Mouse (Mus musculus): Measurements from ENCODE around the gene Tspan33. TPM values are rescaled to one million over a fixed set of nuclear protein-coding genes. Genes with fewer than 3 reads are reported as not detected.
"Not testable (repeated sequence)": the region's sequence is repeated elsewhere in the genome, so short reads cannot be mapped to it uniquely, and the experiment has no call there.

The Tspan33 gene
- total RNA-seq (2014; fragmentation: Nextera tagmentation) (88.1 and 106 TPM in 2 replicates), total RNA-seq (2017) (36.2 and 60.3 TPM in 2 replicates)

DNA sequence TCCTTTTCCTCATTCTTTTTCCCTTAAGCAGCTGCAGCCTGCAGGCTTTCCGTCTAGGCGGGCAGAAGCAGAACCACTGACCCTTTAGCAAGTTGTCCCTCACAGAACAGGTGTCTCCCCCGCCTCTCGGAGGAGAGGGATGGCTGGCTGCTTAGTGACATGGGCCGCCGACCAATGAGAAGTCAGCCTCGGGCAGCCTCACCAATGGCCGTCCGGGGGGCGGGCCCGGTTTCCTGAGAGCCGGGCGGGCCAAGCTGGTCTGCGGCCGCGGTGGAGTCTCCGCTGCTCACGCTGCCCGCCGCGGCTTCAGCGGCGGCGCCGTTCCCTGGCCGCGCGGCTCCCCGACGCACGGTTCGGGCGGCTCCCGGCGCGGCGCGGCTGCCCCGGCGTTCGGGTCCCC, at the start of gene Tspan33:
Gene Tspan33, plus strand, starts transcription at position 270 of the 400 bp plus-strand sequence.
- ATAC-seq (replicated peaks; ENCODE audit: low FRiP score, low TSS enrichment, poor library complexity, severe bottlenecking) = peak; percentile 87

DNA sequence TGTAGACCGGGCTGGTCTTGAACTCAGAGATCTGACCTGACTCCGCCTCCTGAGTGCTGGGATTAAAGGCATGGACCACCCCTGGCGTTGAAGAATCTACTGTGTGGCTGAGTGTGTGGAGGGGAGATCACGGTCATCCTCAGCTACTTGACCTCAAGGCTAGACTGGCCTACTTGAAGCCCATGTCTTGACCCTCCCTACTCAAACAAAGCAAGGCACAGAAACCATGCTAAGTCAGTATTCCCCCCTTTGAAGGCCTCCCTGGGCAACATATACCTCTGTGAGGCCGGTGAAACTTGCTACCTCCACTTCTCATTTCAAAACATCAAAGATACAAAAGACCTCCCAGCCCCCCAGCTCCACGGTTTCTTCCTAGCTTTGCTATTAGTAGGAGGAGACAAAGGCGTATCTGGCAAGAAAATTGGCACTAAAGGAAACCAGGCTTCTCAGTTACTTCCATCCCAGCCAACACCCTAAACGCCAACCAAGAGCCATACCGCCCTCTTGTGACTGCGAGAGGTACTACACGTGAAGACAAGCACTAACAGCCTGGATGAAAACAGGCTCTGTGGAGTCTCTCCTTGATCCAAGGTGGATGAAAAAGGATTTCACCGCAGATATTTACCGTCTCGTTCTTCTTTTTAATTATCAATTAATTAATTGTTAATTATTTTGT, 44.4 kb upstream of the Tspan33 start:
- ATAC-seq (replicated peaks; ENCODE audit: low FRiP score, low TSS enrichment, poor library complexity, severe bottlenecking) = peak; percentile 88

DNA sequence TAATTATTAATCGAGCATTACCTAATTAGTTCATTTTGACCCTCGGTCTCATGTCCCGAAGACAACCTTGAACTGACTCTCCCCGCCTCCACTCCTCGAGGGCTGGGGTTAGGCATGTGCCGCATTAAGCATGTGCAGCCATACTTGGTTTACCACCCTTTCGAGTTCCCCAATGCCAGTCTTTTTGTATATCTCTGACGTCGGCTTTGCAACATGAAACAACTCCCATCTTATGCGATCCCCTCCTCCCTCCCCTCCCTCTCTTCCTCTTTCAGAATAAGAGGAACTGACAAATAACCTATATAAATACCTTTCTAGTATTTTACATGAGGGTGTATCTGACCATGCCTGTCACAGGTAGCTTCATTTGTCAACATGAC, 43.9 kb upstream of the Tspan33 start:
- ATAC-seq (replicated peaks; ENCODE audit: low FRiP score, low TSS enrichment, poor library complexity, severe bottlenecking) = no peak

DNA sequence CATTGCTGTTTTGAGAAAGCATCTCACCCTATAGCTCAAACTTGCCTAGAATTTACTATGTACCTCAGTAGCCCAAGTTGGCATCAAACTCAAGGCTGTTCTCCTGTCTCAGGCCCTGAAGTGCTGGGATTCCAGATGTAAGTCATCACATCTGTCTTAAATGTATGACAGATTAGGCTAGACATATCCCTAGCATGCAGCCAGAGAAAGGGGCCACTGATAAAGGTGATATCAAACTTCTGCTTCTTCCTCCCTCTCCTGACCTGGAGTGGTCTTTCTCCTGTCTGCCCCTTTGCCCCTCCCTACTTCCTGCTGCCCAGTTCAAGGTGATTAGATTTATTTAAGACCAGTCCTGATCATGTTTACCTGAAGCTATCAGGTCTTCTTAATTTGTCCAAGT, 40.8 kb upstream of the Tspan33 start:
- no peak for ATAC-seq (replicated peaks; ENCODE audit: low FRiP score, low TSS enrichment, poor library complexity, severe bottlenecking)

DNA sequence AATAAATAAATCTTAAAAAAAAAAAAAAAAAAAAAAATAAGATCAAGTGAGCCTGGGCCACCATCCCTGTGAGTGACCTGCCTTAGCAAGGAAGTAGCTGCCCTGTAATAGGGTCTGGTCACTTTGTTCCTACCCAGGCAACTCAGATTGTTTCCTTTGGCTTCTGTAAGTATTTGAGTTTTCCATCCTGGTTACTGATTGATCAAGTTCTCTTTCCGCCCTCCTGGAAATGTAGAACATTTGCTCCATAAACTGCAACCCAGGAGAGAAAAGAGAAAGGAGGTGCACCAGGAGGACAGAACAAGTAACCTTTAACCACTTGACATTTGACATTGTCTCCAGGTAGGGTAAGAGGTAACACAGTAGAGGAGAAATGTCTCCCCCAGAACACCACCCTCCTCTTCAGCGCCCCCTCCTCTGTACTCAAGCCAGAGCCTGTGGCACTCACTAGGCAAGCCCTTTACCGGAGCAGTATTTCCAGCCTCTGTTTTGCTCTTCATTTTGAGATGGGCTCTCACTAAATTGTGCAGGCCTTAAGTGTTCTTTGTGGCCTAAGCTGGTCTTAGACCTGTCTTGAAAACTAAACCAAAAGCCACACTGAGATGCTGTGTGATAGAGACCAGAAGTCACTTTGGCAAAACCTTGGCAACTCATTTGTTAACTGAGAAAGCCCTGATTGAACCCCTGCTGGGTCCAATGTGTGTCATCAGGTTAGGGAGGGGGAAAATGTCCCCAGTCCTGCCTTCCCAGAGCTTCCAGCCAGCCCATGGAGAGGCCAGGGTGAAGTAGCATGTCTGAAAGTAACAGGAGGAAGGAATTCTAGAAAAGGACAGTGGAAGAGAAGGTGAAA, 35.2 kb upstream of the Tspan33 start:
- no peak for ATAC-seq (replicated peaks; ENCODE audit: low FRiP score, low TSS enrichment, poor library complexity, severe bottlenecking)

DNA sequence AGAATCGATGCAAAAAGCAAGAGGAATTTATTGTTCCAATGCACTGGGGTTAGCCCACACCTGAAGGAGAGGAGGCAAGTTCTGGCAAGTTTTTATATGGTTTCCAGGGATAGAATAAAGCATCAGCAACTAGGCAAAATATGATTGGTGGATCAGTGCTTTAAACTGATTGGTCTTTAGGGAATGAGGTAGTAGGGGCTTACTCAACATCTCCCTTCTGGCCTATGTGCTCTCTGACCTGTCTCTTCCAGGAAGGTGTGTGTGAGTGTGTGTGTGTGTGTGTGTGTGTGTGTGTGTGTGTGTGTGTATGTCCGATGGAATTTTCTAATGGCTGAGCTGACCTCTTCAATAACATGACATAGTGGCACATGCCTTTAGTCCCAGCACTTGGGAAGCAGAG, 34.1 kb upstream of the Tspan33 start:
- no peak for ATAC-seq (replicated peaks; ENCODE audit: low FRiP score, low TSS enrichment, poor library complexity, severe bottlenecking)

DNA sequence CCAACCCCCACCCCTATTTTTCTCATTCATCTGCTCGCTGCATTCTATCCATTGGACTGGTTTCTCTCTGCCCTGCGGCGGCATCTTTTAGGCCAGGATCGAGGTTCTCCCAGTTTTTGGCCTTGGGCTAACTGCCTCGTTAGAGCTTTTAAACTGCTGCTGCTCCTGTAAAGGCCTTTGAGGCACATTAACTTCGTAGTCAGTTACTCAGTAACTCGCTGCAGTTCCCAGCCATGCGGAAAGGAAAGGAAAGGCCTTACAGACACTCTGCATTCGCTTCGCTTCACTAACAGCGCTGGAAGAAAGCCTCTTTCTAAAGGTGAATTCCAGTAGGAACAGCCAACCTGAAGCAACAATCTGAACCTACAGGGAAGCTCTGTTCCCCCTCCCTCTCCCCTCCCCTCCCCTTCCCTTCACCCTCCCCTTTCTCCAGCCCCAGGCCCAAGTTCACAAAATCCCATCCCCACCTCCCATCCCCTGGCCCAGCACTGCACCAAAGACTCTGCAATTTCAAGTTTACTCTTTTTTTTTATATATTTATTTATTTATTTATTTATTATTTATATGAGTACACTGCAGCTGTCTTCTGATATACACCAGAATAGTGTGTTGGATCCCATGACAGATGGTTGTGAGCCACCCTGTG, 33.2 kb upstream of the Tspan33 start:
- no peak for ATAC-seq (replicated peaks; ENCODE audit: low FRiP score, low TSS enrichment, poor library complexity, severe bottlenecking)

DNA sequence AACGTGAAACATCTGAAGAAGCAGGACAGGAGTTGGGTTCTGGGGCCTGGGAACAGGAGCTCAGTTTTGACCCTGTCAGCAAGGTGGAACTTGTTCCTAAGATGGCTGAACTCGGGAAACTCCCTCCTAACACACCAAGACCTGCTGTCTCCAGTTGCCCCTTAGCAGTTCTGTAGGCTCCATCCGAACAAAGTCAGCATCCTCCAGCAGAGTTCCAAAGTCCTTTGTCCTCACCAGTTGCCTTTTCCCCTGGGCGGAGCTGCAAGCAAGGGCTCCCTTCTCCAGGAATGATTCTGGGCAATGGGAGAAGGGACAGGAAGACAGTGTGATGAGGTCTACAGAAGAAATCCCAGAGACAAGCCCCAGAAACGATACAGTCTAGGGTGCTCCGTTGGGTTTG, 26.8 kb upstream of the Tspan33 start:
- ATAC-seq (replicated peaks; ENCODE audit: low FRiP score, low TSS enrichment, poor library complexity, severe bottlenecking) = no peak

DNA sequence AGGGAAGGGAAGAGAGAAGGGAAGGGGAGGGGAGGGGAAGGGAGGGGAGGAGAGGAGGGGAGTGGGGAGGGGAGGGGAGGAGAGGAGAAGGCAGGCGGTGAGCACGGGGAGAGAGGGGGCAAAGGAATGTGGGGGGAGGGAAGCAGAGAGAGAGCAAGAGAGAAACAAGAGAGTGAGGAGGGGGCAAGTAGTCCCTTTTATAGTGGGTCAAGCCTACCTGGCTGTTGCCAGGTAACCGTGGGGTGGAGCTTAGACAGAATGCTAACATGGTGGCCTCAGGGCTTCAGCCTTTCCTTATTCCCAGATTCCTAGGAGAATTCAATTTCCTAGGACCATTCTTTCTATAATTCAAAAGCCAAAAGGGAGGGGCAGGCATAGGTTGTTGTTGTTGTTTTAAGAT, 22.3 kb upstream of the Tspan33 start:
- no peak for ATAC-seq (replicated peaks; ENCODE audit: low FRiP score, low TSS enrichment, poor library complexity, severe bottlenecking)

DNA sequence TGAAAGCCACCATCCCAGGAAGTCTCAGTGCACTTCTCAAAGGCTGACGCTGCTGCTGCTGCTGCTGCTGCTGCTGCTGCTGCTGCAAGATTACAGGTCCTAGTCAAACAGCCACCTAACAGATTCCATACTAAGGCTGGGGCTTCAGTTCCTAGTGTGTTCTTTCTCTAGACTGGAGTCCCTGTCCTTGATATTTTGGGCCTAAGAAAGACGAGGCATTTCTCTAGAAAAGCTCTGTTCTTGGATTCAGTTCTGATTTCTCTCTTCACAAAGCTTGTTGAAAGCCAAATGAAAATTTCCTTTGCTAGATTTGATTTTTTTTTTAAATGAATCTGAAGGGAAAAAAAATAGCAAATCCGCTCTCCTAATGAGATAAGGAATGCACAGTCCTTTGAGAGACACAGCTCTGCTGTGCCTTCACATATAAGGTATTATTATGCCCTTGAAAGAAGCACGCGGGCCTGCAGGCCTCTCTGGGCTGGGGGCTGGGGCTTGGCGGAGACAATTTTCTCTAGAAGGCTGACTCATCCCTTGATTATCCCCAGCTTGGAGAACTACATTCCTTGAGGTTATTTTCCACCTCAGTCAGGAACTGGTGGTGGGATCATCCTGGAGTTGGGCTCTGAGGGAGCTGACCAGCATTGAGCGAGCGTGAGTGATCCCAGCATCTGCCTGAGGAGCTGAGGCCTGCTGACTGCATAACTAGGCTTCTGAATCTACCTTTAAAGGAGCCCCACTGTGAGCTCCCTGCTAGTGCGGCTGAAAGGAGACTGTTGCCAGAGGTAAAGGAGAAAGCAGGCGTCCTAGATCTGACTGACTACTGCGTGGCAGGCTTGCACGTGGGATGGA, 21.2 kb upstream of the Tspan33 start:
- no peak for ATAC-seq (replicated peaks; ENCODE audit: low FRiP score, low TSS enrichment, poor library complexity, severe bottlenecking)

DNA sequence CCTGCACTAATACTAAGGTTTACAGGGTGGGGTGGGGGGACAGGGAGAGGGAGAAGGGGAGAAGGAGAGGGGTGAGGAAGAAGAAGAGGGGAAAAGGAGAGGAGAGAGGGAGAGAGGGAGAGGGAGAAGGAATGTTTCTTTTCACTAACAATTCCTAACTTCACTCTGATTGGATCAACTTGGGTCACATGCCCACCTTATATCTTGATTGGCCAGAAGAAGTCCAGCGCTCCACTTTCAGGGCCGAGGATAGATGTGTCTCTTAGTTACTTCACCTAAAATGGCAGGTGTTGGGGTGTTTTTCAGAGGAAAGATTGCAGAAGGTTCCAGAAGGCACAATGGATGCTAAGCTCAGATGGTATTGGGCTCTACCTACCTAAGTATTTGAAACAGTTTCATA, 20.3 kb upstream of the Tspan33 start:
- ATAC-seq (replicated peaks; ENCODE audit: low FRiP score, low TSS enrichment, poor library complexity, severe bottlenecking) = no peak

DNA sequence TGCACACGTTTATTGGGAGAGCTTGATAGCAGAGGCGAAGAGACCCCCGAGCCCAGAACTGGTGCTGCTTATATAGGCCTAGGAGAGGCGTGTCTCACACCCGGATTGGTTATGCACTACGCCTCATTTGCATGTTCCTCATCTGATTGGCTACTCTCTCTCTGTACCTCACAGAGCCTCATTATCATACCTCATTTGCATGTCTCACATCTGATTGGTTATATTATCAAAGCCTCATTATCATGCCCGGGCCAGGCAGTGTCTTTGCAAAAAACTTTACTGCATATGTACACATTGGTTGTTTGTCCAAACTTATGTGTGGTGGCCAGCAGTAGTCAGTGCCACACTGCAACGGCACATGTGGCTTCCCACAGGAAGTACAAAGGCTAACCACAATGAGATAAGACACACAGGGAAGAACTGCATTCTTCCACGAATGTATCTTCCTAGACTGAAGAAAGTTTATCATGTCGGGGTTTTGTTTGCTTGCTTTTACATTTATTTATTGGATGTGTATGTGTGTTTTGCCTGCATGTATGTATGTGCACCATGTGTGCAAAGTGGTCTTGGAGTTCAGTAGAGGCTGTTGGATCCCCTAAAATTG, 14.0 kb upstream of the Tspan33 start:
- not testable (repeated sequence) for ATAC-seq (replicated peaks; ENCODE audit: low FRiP score, low TSS enrichment, poor library complexity, severe bottlenecking)

DNA sequence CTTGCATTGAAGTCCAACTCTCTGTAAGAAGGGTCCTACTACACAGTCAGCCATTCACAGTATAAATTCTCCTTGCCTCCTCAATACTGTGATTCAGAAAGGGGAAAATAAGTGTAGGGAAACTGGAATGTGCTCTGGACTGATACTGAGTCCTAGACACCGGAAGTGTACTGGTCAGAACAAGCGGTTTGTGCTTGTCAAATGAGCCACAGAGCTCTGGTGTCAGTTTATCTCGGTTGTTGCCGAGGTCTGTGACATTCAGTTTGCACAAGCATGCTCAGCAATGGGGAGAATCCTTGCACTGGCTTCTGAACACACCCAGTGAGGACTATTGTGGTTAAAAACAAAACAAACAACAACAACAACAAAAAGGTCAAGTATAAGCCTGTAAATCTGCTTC, 12.2 kb upstream of the Tspan33 start:
- peak; percentile 79 for ATAC-seq (replicated peaks; ENCODE audit: low FRiP score, low TSS enrichment, poor library complexity, severe bottlenecking)

DNA sequence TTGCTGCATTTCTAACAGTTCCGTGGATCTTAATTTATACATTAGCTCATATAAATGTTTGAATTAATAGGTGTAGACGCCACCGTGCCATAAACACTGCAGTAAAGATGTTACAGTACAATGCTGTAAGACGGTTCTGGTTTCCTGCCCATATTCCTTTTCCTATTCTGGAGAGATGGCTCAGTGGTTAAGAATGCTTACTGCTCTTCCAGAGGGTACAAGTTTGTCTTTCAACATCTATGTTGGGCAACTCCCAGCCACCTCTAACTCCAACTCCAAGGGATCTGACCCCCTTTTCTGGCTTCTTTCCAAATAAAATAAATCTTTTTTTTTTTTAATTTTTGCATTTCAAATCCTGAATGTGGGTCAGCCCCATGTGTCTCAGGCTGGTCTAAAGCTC, 9.3 kb upstream of the Tspan33 start:
- no peak for ATAC-seq (replicated peaks; ENCODE audit: low FRiP score, low TSS enrichment, poor library complexity, severe bottlenecking)

DNA sequence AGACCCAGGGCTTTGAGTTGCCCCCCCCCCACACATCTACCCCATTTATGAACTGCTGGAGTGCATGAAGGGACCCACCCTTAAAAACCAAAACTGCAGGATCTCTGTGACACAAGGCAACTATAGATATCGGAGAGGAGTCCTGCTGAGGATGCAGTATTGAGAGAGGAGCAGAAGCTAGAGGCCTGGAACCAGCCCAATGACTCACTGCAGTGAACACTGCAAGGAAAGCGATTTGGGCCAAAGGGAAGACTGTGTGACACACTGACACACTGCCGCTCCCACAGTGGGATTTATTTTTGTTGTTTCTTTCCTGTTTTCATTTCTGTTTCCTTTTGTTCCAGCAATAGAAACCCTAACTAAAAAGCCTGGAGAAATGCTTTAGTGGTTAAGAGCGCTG, 8.1 kb upstream of the Tspan33 start:
- ATAC-seq (replicated peaks; ENCODE audit: low FRiP score, low TSS enrichment, poor library complexity, severe bottlenecking) = no peak

DNA sequence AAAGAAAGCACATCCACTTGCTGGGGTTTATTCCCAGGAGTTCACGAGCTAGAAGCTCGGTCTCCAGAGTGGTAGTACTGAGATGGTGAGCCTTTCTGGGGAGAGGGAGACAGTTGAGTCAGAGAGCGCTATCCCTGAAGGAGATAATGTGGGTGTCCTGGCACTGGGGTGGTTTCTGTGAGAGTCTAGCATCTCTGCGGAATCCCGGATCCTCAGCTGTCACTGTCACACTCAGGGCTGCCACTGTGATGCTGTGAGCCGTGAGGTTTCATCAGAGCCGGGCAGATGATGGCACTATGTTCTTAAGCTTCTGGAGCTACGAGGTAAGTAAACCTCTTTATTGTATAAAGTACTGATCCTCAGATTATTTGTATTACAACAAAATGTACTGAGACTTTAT, 4.6 kb upstream of the Tspan33 start:
- no peak for ATAC-seq (replicated peaks; ENCODE audit: low FRiP score, low TSS enrichment, poor library complexity, severe bottlenecking)

DNA sequence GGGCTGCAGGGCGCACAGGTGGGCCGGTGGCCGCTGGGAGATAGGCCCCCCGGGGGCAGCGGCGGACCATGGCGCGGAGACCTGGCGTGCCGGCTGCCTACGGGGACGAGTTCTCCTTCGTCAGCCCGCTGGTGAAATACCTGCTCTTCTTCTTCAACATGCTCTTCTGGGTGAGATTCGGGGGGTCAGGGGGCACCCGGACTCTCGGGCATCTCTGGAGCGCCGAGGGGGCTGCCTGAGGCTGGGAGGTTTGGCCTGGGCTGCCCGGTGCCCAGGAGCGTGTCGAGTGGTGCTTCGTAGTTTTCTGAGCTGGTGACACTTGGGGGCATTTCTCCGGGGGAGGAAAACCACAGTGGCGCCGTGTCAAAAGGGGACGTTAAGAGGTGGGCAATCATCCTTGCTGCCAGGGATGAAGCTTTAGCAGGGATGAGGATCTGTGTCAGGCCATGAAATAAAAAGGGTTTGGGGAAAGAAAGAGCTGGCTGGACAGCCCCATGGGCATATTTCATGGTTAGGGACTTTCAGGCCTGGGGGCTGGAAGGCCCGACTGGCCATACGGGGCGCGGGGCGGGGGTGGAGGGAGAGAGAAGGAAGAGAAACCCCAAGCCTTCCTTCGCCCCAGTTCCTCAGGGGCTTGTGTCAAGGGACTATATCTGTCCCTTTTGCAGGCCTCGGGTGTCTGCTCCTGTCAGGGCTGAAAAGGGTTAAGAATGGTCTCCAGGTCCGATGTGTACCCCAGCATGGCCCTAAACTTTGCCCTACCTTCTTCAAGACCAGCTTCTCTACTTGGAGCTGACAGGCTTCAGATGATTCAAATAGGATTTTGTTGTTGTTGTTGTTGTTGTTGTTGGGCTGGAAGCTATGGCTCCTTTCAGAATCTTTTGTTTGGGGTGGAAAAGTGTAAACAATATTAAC, 610 bp downstream of the Tspan33 start:
- no peak for ATAC-seq (replicated peaks; ENCODE audit: low FRiP score, low TSS enrichment, poor library complexity, severe bottlenecking)

DNA sequence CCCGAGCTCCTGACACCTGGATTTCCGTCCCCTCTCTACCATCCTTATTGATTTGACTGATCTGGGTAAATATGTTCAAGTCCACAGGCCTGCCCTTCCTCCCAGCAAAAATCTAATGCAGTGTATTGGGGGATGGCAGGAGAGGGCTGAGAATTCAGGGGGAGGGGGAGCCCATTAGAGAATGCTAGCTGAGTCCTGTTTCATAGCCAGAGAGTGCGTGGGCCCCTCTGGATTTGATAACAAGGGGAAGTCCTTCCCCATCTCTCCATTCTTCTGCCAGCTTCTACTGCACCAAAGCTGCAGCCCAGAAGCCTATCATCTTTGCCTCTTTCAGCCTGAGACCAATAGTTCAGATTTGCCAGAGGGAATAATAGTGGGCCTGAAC, 1.3 kb downstream of the Tspan33 start:
- no peak for ATAC-seq (replicated peaks; ENCODE audit: low FRiP score, low TSS enrichment, poor library complexity, severe bottlenecking)
